ENCODE assay signal across 19 mouse cellular contexts in the genomic region with DNA sequence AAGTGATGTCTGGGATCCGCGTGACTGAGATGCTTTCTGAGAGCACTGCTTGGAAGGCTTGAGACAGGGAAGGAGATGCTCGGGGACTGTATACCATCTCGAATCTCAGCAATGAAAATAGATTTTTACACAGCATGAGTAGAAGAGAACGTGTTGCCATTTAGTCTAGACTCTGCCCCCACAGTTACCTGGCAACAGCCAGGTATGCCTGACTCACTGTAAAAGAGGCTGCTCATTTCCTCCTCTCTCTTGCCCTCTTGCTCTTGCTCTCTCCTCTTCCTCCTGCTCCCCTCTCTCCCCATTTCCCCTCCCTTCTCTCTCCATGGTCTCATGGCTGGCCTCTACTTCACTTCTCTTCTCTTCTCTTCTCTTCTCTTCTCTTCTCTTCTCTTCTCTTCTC. TPM values are rescaled to one million over a fixed set of nuclear protein-coding genes. Genes with fewer than 3 reads are reported as not detected.
DNase-seq lines count a peak whose midpoint lies in the region; ATAC-seq lines count a peak whose summit lies in the region.
"Had no signal": no experiment of that assay in that cellular context is flagged by ENCODE, and none has a peak within 500 bp of the region (broad histone marks: within the 10 kb centered on the region; RNA-seq: fewer than 3 reads in every experiment).

No protein-coding gene starts in this region.

- no peaks in the 10 kb centered on the region for H3K27me3 ChIP-seq in embryonic facial prominence, embryonic 11.5 days (ENCODE audit: control insufficient read depth, insufficient read depth, low read length)
- no peaks in the 10 kb centered on the region for H3K27me3 ChIP-seq in intestine, embryonic 15.5 days (replicated peaks)
- no peaks in the 10 kb centered on the region for H3K27me3 ChIP-seq in stomach, embryonic 16.5 days (ENCODE audit: control insufficient read depth, insufficient read depth, low read length)
- H3K27me3 ChIP-seq: embryonic facial prominence, embryonic 15.5 days; heart, embryonic 12.5 days had no signal

- H3K4me2 ChIP-seq in embryonic facial prominence, embryonic 11.5 days (ENCODE audit: low read depth, low read length), result no peak overlapping the region
- no peak overlapping the region for H3K4me2 ChIP-seq in intestine, embryonic 15.5 days (replicated peaks)
- no peak overlapping the region for H3K4me2 ChIP-seq in stomach, embryonic 16.5 days (ENCODE audit: low read depth, low read length)
- H3K4me2 ChIP-seq: embryonic facial prominence, embryonic 15.5 days; heart, embryonic 12.5 days; hindbrain, embryonic 14.5 days had no signal

- DNase-seq in kidney, adult 9 months, result peak; percentile 50
- DNase-seq in kidney, postnatal 14 days, result no peak
- DNase-seq in embryonic facial prominence, embryonic 11.5 days (ENCODE audit: low spot score), result no peak
- no peak for DNase-seq in gastrocnemius, postnatal 10 days
- DNase-seq in thymus, postnatal 10 days (ENCODE audit: low spot score in 2 of 2), result no peak
- DNase-seq: adrenal gland, adult 8-10 months; cerebellum, adult 11 months; cerebellum, adult 8-10 months; cerebellum, postnatal 14 days; gastrocnemius, postnatal 25 days had no signal

- ATAC-seq in embryonic facial prominence, embryonic 11.5 days (replicated peaks; ENCODE audit: insufficient number of reproducible peaks, low FRiP score, low TSS enrichment, low read depth), result no peak
- ATAC-seq in intestine, embryonic 15.5 days, result peak; percentile 64
- peak; percentile 56; the same call in 1 of the 2 replicates for ATAC-seq in stomach, embryonic 16.5 days (ENCODE audit: insufficient read depth, low FRiP score)
- ATAC-seq: forebrain, embryonic 14.5 days had no signal

- H3K4me3 ChIP-seq in embryonic facial prominence, embryonic 11.5 days (ENCODE audit: low read depth, low read length), result no peak overlapping the region
- H3K4me3 ChIP-seq in intestine, embryonic 15.5 days (replicated peaks), result no peak overlapping the region
- H3K4me3 ChIP-seq in stomach, embryonic 16.5 days (replicated peaks; ENCODE audit: low read length), result no peak overlapping the region
- H3K4me3 ChIP-seq: embryonic facial prominence, embryonic 15.5 days; erythroblast, embryonic 14.5 days; forebrain, embryonic 10.5 days; heart, embryonic 12.5 days; hindbrain, embryonic 10.5 days had no signal

- 0 out of 2 replicates have a peak overlapping the region, but pooled peaks have one; percentile 41 for H3K27ac ChIP-seq in embryonic facial prominence, embryonic 11.5 days (replicated peaks; ENCODE audit: low read depth, low read length)
- no peak overlapping the region for H3K27ac ChIP-seq in intestine, embryonic 15.5 days
- no peak overlapping the region for H3K27ac ChIP-seq in stomach, embryonic 16.5 days (ENCODE audit: low read length)
- H3K27ac ChIP-seq: embryonic facial prominence, embryonic 15.5 days; forebrain, embryonic 10.5 days; hindbrain, embryonic 10.5 days; hindbrain, embryonic 14.5 days had no signal

- no peaks in the 10 kb centered on the region for H3K9me3 ChIP-seq in embryonic facial prominence, embryonic 11.5 days (replicated peaks; ENCODE audit: control insufficient read depth, low read length)
- H3K9me3 ChIP-seq in intestine, embryonic 15.5 days, result no peaks in the 10 kb centered on the region
- no peaks in the 10 kb centered on the region for H3K9me3 ChIP-seq in stomach, embryonic 16.5 days (replicated peaks; ENCODE audit: control insufficient read depth, low read length)
- H3K9me3 ChIP-seq: embryonic facial prominence, embryonic 15.5 days; forebrain, embryonic 10.5 days; hindbrain, embryonic 10.5 days had no signal

- no peaks in the 10 kb centered on the region for H3K36me3 ChIP-seq in embryonic facial prominence, embryonic 11.5 days (replicated peaks; ENCODE audit: control insufficient read depth, insufficient read depth, low read depth, low read length)
- H3K36me3 ChIP-seq in intestine, embryonic 15.5 days, result no peaks in the 10 kb centered on the region
- no peaks in the 10 kb centered on the region for H3K36me3 ChIP-seq in stomach, embryonic 16.5 days (ENCODE audit: control insufficient read depth, insufficient read depth, low read length)
- H3K36me3 ChIP-seq: embryonic facial prominence, embryonic 15.5 days; forebrain, embryonic 10.5 days; heart, embryonic 12.5 days; hindbrain, embryonic 10.5 days had no signal

- no peak overlapping the region for H3K9ac ChIP-seq in embryonic facial prominence, embryonic 11.5 days (replicated peaks; ENCODE audit: low read length)
- no peak overlapping the region for H3K9ac ChIP-seq in intestine, embryonic 15.5 days
- H3K9ac ChIP-seq in stomach, embryonic 16.5 days (ENCODE audit: low read length), result no peak overlapping the region
- H3K9ac ChIP-seq: embryonic facial prominence, embryonic 15.5 days; heart, embryonic 12.5 days; hindbrain, embryonic 14.5 days had no signal

- H3K4me1 ChIP-seq in embryonic facial prominence, embryonic 11.5 days (ENCODE audit: control insufficient read depth, insufficient read depth, low read length), result peaks cover 6% of the 10 kb centered on the region; the same call in 1 of the 2 replicates
- 0 out of 2 replicates have a peak, but pooled peaks cover 9% of the 10 kb centered on the region for H3K4me1 ChIP-seq in intestine, embryonic 15.5 days (replicated peaks)
- H3K4me1 ChIP-seq in stomach, embryonic 16.5 days (ENCODE audit: control insufficient read depth, insufficient read depth, low read length), result no peaks in the 10 kb centered on the region; the same call in 1 of the 2 replicates

- WGBS in embryonic facial prominence, embryonic 11.5 days, result 80% methylated on average over 5 of the region's 5 CpGs
- WGBS in intestine, embryonic 15.5 days, result 74% methylated on average over 5 of the region's 5 CpGs
- WGBS in stomach, embryonic 16.5 days, result 75% methylated on average over 5 of the region's 5 CpGs

RNA-seq across cellular contexts. Expression of gene Fzd4, which starts 20.5 kb away (rescaled TPM):
- 12.4 and 15.6 TPM in 2 replicates for polyA plus RNA-seq in embryonic facial prominence, embryonic 11.5 days (2014; fragmentation: Nextera tagmentation; extraction: Ambion mirVana)
- polyA plus RNA-seq in intestine, embryonic 15.5 days (2015; fragmentation: Nextera tagmentation; extraction: Ambion mirVana), result 9.1 and 9.5 TPM in 2 replicates
- 14.7 and 14.8 TPM in 2 replicates for polyA plus RNA-seq in stomach, embryonic 16.5 days (2015; fragmentation: Nextera tagmentation; extraction: Ambion mirVana)
- 10 to 100 TPM; 36.5 to 37.7 TPM for total RNA-seq in gastrocnemius, postnatal 10 days (2021)
- polyA plus RNA-seq: erythroblast, embryonic 14.5 days had no signal

RNA-seq across cellular contexts. Expression of gene Tmem135, which starts 20.6 kb away (rescaled TPM):
- 17.9 and 18.5 TPM in 2 replicates for polyA plus RNA-seq in embryonic facial prominence, embryonic 11.5 days (2014; fragmentation: Nextera tagmentation; extraction: Ambion mirVana)
- polyA plus RNA-seq in intestine, embryonic 15.5 days (2015; fragmentation: Nextera tagmentation; extraction: Ambion mirVana), result 42.4 and 43.8 TPM in 2 replicates
- polyA plus RNA-seq in stomach, embryonic 16.5 days (2015; fragmentation: Nextera tagmentation; extraction: Ambion mirVana), result 36.3 and 43.1 TPM in 2 replicates
- total RNA-seq in gastrocnemius, postnatal 10 days (2021), result 10 to 100 TPM; 20.4 to 24.6 TPM
